Mouse (Mus musculus): ENCODE measurements around the gene Sec22b.

DNA sequence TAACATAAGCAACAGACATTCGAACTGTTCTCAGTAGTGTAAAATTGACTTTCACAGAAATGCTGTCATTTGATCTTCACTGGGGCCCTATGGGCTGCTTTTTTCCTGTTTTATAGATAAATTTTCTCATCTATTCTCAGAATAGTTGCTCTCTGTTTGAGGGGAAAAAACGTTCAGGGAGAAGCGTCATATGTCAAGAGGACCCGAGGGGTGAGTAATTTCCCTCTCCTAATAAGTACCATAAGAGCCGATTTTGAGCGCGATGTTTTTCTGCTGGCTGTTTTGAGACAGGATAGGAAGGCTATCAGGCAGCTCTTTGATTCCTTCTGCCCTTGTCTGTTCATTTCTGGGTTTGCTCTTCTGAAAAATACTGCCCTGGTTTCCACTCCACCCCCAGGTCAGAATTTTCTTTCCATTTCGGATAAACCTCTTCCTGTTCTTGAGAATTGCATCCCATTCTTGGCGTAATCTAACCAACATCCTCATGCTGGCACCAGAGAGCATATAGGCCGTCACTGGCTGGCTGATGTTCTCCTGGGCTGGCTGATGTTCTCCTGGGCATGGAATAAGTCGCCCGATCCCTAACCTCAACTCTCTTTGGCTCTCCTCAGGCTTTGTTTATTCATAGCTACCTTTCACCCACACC, 29.3 kb downstream of the Sec22b start:
- peak; percentile 32 for TF ChIP-seq CTCF (IDR thresholded peaks at IDR 0.05; ENCODE audit: low read depth)
- TF ChIP-seq EP300 (IDR thresholded peaks at IDR 0.05; ENCODE audit: low read depth), result peak; percentile 14; the same call in 1 of the 2 replicates
